Mouse (Mus musculus) olfactory bulb, adult 2 months (tissue): ENCODE data around the gene Rab25. TPM values are rescaled to one million over a fixed set of nuclear protein-coding genes. Genes with fewer than 3 reads are reported as not detected.

ENCODE experiments used
- H3K27ac ChIP-seq: fragments of 200-500 bp; 2 replicates; pipeline ENCODE4 v1.5.1; 2012; ENCODE audit warnings: low read depth, low read length; ENCODE audit not compliant: insufficient read depth
- H3K4me1 ChIP-seq: fragments of 200-500 bp; 2 replicates; pipeline ENCODE4 v1.6.1; 2012; ENCODE audit warnings: low read length; ENCODE audit not compliant: control insufficient read depth, insufficient read depth
- H3K4me3 ChIP-seq: fragments of 200-500 bp; 2 replicates; pipeline ENCODE4 v1.5.1; 2012; ENCODE audit warnings: mild to moderate bottlenecking, low read depth, low read length, moderate library complexity; ENCODE audit not compliant: insufficient read depth
- CTCF ChIP-seq: fragments of 200-500 bp; IDR thresholded peaks from 2 replicates; pipeline ENCODE4 v1.5.1; 2012; ENCODE audit warnings: low read depth, mild to moderate bottlenecking, low read length, moderate library complexity; ENCODE audit not compliant: insufficient read depth
- POLR2A ChIP-seq: fragments of 200-500 bp; IDR thresholded peaks from 2 replicates; pipeline ENCODE4 v1.6.1; 2012; ENCODE audit warnings: mild to moderate bottlenecking, low read depth, low read length, moderate library complexity; ENCODE audit not compliant: insufficient read depth
- WGBS: fragments of 180-500 bp; shearing (Covaris S2); methylation state at CpG from one replicate; pipeline ENCODE4 v1.1.7; 2018; 5-methylcytosine and 5-hydroxymethylcytosine counted together
- polyA plus RNA-seq: library from polyadenylated mRNA; stranded (reverse); fragments of >200 nt; gene quantifications from 2 replicates; pipeline ENCODE4 v1.2.4, GENCODE M21; 2012; ENCODE audit warnings: low replicate concordance; ENCODE audit not compliant: missing spikeins, insufficient read depth, insufficient read length

Rab25 gene
- polyA plus RNA-seq, 1 experiment = not detected

DNA sequence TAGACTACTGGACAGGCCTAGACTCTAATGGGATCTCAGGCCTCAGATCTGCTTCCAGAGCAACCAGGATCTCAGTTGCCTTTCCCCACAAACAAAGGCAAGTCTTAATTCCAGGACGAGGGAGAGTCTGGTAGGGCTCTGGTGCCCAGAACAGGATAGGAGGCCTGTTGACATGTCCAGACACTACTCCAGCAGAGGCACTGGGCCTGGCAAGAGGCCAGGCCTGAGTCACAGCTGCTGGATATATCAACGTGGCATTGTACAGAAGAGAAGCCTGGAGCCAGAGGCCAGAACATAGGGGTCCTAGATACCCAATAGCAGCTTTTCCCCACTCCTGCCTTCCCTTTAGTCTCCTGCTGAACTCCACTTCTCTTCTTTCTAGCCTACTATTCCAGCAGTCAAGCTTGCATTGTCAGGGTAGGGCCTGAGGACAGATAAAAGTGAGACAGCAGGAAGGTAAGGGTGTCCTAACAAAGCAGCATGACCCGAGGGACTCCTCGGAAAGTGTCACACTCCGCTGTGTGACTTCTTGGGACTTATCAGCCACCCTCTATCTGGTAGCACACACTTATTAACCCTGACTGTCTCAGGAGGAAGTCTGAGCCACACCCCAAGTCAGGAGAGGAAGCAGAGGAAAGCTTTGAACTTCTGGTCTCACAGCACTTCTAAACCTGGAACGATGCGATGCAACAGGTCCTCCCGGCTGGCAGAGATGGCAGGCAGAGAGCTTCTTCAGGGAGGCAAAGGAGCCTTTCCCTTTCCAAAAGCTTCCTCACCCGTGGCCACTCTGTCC is 53.1 kb downstream of the Rab25 start:
- no peak for TF ChIP-seq CTCF
- no peak for TF ChIP-seq POLR2A
- H3K27ac ChIP-seq = peak overlapping the region; percentile 52; the same call in 1 of the 2 replicates
- 64% methylated on average over 9 of the region's 9 CpGs for WGBS
- no peak overlapping the region for H3K4me3 ChIP-seq
- peaks cover 46% of the 10 kb centered on the region for H3K4me1 ChIP-seq

DNA sequence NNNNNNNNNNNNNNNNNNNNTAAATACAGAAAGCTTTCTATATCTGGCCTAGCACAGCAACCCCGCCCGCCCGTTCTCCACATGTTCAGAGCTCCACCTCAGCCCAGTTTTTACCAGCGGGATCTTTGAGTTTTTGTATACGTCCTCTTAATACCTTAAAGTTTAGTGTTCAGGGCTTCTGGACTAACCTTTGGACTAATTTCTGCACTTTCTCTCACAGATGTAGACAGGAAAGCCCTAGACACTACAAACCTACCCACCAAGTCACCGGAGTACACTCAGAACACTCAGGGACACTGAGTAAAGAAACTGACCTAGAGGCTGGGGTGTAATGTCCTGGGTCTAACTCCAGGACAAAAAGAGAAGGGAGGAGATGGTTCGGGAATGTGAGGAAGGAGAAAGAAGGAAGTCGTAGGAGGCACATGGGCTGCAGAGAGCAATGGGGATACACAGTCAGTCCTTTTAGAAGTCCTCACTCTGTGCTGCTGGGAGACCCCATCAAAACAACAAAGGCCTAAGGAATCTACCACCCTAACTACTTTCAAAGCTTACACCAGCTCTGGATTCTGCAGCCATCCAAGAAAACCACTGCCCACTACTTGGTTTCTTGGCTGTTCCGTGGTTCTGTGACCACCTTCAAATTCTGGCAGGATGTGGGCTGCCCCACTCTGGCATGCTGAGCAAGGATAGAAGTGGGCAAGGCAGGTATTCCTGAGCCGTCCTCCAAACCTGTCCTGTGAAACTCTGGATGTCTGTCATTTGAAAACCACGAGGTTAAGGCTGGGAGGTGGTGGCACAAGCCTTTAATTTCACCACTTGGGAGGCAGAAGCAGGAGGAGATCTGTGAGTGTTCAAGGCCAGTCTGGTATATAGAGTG is 54.2 kb downstream of the Rab25 start:
- peaks cover 51% of the 10 kb centered on the region for H3K4me1 ChIP-seq
- 81% methylated on average over 11 of the region's 11 CpGs for WGBS
- no peak overlapping the region for H3K27ac ChIP-seq
- TF ChIP-seq POLR2A = no peak
- TF ChIP-seq CTCF = no peak
- no peak overlapping the region for H3K4me3 ChIP-seq

Other genes starting within 250 kb of the Rab25 start
- gene Glmp, start 223.3 kb downstream of the Rab25 start, polyA plus RNA-seq = not detected in 2 replicates
- not detected in 2 replicates for gene Tmem79, start 212.2 kb downstream of the Rab25 start, polyA plus RNA-seq
- gene Smg5, start 212.0 kb downstream of the Rab25 start, polyA plus RNA-seq = not detected in 2 replicates
- gene Paqr6, start 183.7 kb downstream of the Rab25 start, polyA plus RNA-seq = not detected in 2 replicates
- not detected in 2 replicates for gene Bglap3, start 175.6 kb downstream of the Rab25 start, polyA plus RNA-seq
- gene Bglap2, start 169.6 kb downstream of the Rab25 start, polyA plus RNA-seq = not detected in 2 replicates
- gene Bglap, start 163.8 kb downstream of the Rab25 start, polyA plus RNA-seq = not detected in 2 replicates
- not detected in 2 replicates for gene Pmf1, start 138.0 kb downstream of the Rab25 start, polyA plus RNA-seq
- gene Slc25a44, start 123.2 kb downstream of the Rab25 start, polyA plus RNA-seq = not detected in 2 replicates
- not detected in 2 replicates for gene Sema4a, start 87.1 kb downstream of the Rab25 start, polyA plus RNA-seq
- gene Lmna, start 38.3 kb downstream of the Rab25 start, polyA plus RNA-seq = not detected in 2 replicates
- gene Mex3a, start 15.9 kb downstream of the Rab25 start, polyA plus RNA-seq = not detected in 2 replicates
- gene Lamtor2, start 4.8 kb upstream of the Rab25 start, polyA plus RNA-seq = 853 TPM in 1 of 2 replicates, not detected in the other
- 138 TPM in 1 of 2 replicates, not detected in the other for gene Ubqln4, start 5.5 kb upstream of the Rab25 start, polyA plus RNA-seq
- not detected in 2 replicates for gene Ssr2, start 27.6 kb upstream of the Rab25 start, polyA plus RNA-seq
- not detected in 2 replicates for gene Arhgef2, start 57.7 kb upstream of the Rab25 start, polyA plus RNA-seq
- not detected in 2 replicates for gene Rxfp4, start 104.8 kb upstream of the Rab25 start, polyA plus RNA-seq
- 301 TPM in 1 of 2 replicates, not detected in the other for gene Khdc4, start 137.5 kb upstream of the Rab25 start, polyA plus RNA-seq
- not detected in 2 replicates for gene Rit1, start 168.5 kb upstream of the Rab25 start, polyA plus RNA-seq
- gene Syt11, start 226.9 kb upstream of the Rab25 start, polyA plus RNA-seq = 88.7 and 382 TPM in 2 replicates